Mouse (Mus musculus): ENCODE measurements at regions not wholly inside any gene's neighbourhood (a gene's known extent, or its start where the extent isn't known, plus 50 kb on each side); places are given as distances from the start of the nearest gene placed in this dataset.

GRCm38 (mm10) chr3:23032064-23032463 is 955.6 kb downstream of the Tbl1xr1 start:
- DNase-seq = no peak

GRCm38 (mm10) chr3:23063180-23063965 is 986.9 kb downstream of the Tbl1xr1 start:
- DNase-seq = no peak

- DNase-seq = no peak
Observed at GRCm38 (mm10) chr3:23071486-23071885, 995.0 kb downstream of the Tbl1xr1 start.

Data from cerebellum, postnatal 25 days (tissue).